Mouse (Mus musculus) olfactory bulb, adult 2 months (tissue): ENCODE measurements at regions not wholly inside any gene's neighbourhood (a gene's known extent, or its start where the extent isn't known, plus 50 kb on each side); places are given as distances from the start of the nearest gene placed in this dataset.
"Not testable (repeated sequence)": the region's sequence is repeated elsewhere in the genome, so short reads cannot be mapped to it uniquely, and the experiment has no call there.

Experiments used
- CTCF ChIP-seq: fragments of 200-500 bp; IDR thresholded peaks from 2 replicates; pipeline ENCODE4 v1.5.1; 2012; ENCODE audit warnings: low read depth, mild to moderate bottlenecking, low read length, moderate library complexity; ENCODE audit not compliant: insufficient read depth
- POLR2A ChIP-seq: fragments of 200-500 bp; IDR thresholded peaks from 2 replicates; pipeline ENCODE4 v1.6.1; 2012; ENCODE audit warnings: mild to moderate bottlenecking, low read depth, low read length, moderate library complexity; ENCODE audit not compliant: insufficient read depth

GRCm38 (mm10) chr2:128296423-128296822, 170.6 kb downstream of the Bcl2l11 start:
- TF ChIP-seq POLR2A, CTCF: not testable (repeated sequence)
